In the genomic region with DNA sequence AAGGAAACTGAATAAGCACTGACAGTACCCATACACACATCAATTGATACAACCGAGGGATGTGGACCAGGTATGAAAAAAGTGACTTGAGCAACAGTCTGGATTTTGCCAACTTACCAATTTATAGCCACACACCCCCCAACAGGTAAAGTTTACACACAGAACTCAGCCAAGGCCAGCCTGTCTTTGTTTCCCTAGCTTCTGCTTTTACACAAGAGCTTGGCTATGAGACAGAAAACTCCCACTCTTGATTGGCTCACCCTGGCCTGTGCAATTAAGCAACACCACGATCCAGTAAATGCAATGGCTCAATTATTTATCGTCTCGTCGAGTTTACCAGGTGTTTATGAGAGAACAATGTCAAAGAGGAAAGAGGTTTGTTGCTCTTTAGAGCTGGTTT, we compare ENCODE assay signal across 8 mouse cellular contexts. TPM values are rescaled to one million over a fixed set of nuclear protein-coding genes. Genes with fewer than 3 reads are reported as not detected.
A peak's percentile ranks its signal among the peaks of the same experiment; 100 is the strongest.
DNase-seq lines count a peak whose midpoint lies in the region; ATAC-seq and TF ChIP-seq lines count a peak whose summit lies in the region.

No protein-coding gene starts in this region.

- no peak for TF ChIP-seq POLR2A in limb, embryonic 14.5 days (IDR thresholded peaks at IDR 0.05; ENCODE audit: borderline replicate concordance, extremely low read depth, insufficient read depth, insufficient read length)

- WGBS in heart, embryonic 16.5 days, result 13% methylated on average over 5 of the region's 5 CpGs
- 11% methylated on average over 5 of the region's 5 CpGs for WGBS in limb, embryonic 14.5 days
- WGBS in midbrain, embryonic 16.5 days, result 35% methylated on average over 5 of the region's 5 CpGs

- H3K27me3 ChIP-seq in heart, embryonic 16.5 days (ENCODE audit: control insufficient read depth, insufficient read depth, low read length), result no peaks in the 10 kb centered on the region
- no peaks in the 10 kb centered on the region for H3K27me3 ChIP-seq in limb, embryonic 14.5 days (ENCODE audit: control insufficient read depth, insufficient read depth, low read length)
- H3K27me3 ChIP-seq in midbrain, embryonic 16.5 days (ENCODE audit: control insufficient read depth, insufficient read depth, low read depth, low read length), result no peaks in the 10 kb centered on the region

- H3K4me3 ChIP-seq in layer of hippocampus, adult 2 months, result peak overlapping the region; percentile 90
- H3K4me3 ChIP-seq in heart, embryonic 16.5 days (ENCODE audit: low read length), result peak overlapping the region; percentile 90
- peak overlapping the region; percentile 95 for H3K4me3 ChIP-seq in limb, embryonic 14.5 days (replicated peaks; ENCODE audit: low read length)
- H3K4me3 ChIP-seq in midbrain, embryonic 16.5 days (ENCODE audit: low read depth, low read length), result peak overlapping the region; percentile 78

- peak overlapping the region; percentile 89 for H3K9ac ChIP-seq in heart, embryonic 16.5 days (ENCODE audit: low read length)
- no peak overlapping the region for H3K9ac ChIP-seq in limb, embryonic 14.5 days (ENCODE audit: low read depth, low read length, severe bottlenecking)
- peak overlapping the region; percentile 44 for H3K9ac ChIP-seq in midbrain, embryonic 16.5 days (ENCODE audit: low read depth, low read length)

- H3K4me1 ChIP-seq in heart, embryonic 16.5 days (ENCODE audit: control insufficient read depth, insufficient read depth, low read length), result peaks cover 34% of the 10 kb centered on the region
- peaks cover 16% of the 10 kb centered on the region for H3K4me1 ChIP-seq in limb, embryonic 14.5 days (ENCODE audit: control insufficient read depth, insufficient read depth, low read length)
- H3K4me1 ChIP-seq in midbrain, embryonic 16.5 days (ENCODE audit: control insufficient read depth, insufficient read depth, low read length), result peaks cover 23% of the 10 kb centered on the region

- no peak for ATAC-seq in heart, embryonic 16.5 days (replicated peaks; ENCODE audit: extremely low read depth, insufficient read depth, low FRiP score)
- no peak for ATAC-seq in limb, embryonic 14.5 days (ENCODE audit: low FRiP score, low read depth)
- ATAC-seq in midbrain, embryonic 16.5 days, result no peak

- no peaks in the 10 kb centered on the region for H3K36me3 ChIP-seq in heart, embryonic 16.5 days (ENCODE audit: control insufficient read depth, insufficient read depth)
- H3K36me3 ChIP-seq in limb, embryonic 14.5 days (ENCODE audit: control insufficient read depth, insufficient read depth, low read length), result no peaks in the 10 kb centered on the region
- no peaks in the 10 kb centered on the region for H3K36me3 ChIP-seq in midbrain, embryonic 16.5 days (ENCODE audit: control insufficient read depth, insufficient read depth, low read length)

- no peak for TF ChIP-seq CTCF in layer of hippocampus, adult 2 months (conservative IDR thresholded peaks at IDR 0.05)

- H3K4me2 ChIP-seq in heart, embryonic 16.5 days (ENCODE audit: low read depth, low read length), result peak overlapping the region; percentile 83
- H3K4me2 ChIP-seq in limb, embryonic 14.5 days (replicated peaks; ENCODE audit: low read depth, low read length, severe bottlenecking), result peak overlapping the region; percentile 61
- peak overlapping the region; percentile 91 for H3K4me2 ChIP-seq in midbrain, embryonic 16.5 days (ENCODE audit: low read length)

- DNase-seq in layer of hippocampus, adult 2 months (ENCODE audit: low spot score in 2 of 2), result peak; percentile 39 to 47
- DNase-seq in layer of hippocampus, postnatal 25 days (ENCODE audit: extremely low spot score in 1 of 2, low spot score in 1 of 2), result no peak
- peak; percentile 56 for DNase-seq in brain, adult 2 months (ENCODE audit: low read depth, low spot score)
- no peak for DNase-seq in limb, embryonic 14.5 days (ENCODE audit: low spot score)
- no peak for DNase-seq in cerebellum, adult 9-10 months
- no peak for DNase-seq in embryo, embryonic 11 days

- no peaks in the 10 kb centered on the region for H3K9me3 ChIP-seq in heart, embryonic 16.5 days (replicated peaks; ENCODE audit: control insufficient read depth, low read length)
- H3K9me3 ChIP-seq in limb, embryonic 14.5 days (ENCODE audit: control insufficient read depth, low read length), result no peaks in the 10 kb centered on the region
- H3K9me3 ChIP-seq in midbrain, embryonic 16.5 days (replicated peaks; ENCODE audit: control insufficient read depth, low read length, poor library complexity, severe bottlenecking), result no peaks in the 10 kb centered on the region

- H3K27ac ChIP-seq in layer of hippocampus, adult 2 months, result peak overlapping the region; percentile 36
- H3K27ac ChIP-seq in heart, embryonic 16.5 days (ENCODE audit: low read length), result peak overlapping the region; percentile 70
- H3K27ac ChIP-seq in limb, embryonic 14.5 days (replicated peaks; ENCODE audit: low read depth, low read length), result no peak overlapping the region
- H3K27ac ChIP-seq in midbrain, embryonic 16.5 days (ENCODE audit: low read length), result no peak overlapping the region

RNA-seq across cellular contexts. Expression of gene Stat3, which starts 1.2 kb away (rescaled TPM):
- 10 to 100 TPM; 39.5 to 42.3 TPM for total RNA-seq in layer of hippocampus, adult 2 months (2021)
- total RNA-seq in layer of hippocampus, postnatal 25 days (2021), result 10 to 100 TPM; 32.9 to 34.4 TPM
- 60.4 and 64.9 TPM in 2 replicates for polyA plus RNA-seq in heart, embryonic 16.5 days (2015; fragmentation: Nextera tagmentation; extraction: Ambion mirVana)
- 56.1 and 66.2 TPM in 2 replicates for polyA plus RNA-seq in limb, embryonic 14.5 days (2012; rRNA removed)
- 63.0 and 65.9 TPM in 2 replicates for polyA plus RNA-seq in limb, embryonic 14.5 days (2014; fragmentation: Nextera tagmentation; extraction: Ambion mirVana)
- 37.3 and 39.0 TPM in 2 replicates for polyA plus RNA-seq in midbrain, embryonic 16.5 days (2015; fragmentation: Nextera tagmentation; extraction: Ambion mirVana)

RNA-seq across cellular contexts. Expression of gene Cavin1, which starts 32.6 kb away (rescaled TPM):
- 10 to 100 TPM; 14.3 to 16.3 TPM for total RNA-seq in layer of hippocampus, adult 2 months (2021)
- 10 to 100 TPM; 14.2 to 15.8 TPM for total RNA-seq in layer of hippocampus, postnatal 25 days (2021)
- polyA plus RNA-seq in heart, embryonic 16.5 days (2015; fragmentation: Nextera tagmentation; extraction: Ambion mirVana), result 428 and 460 TPM in 2 replicates
- polyA plus RNA-seq in limb, embryonic 14.5 days (2012; rRNA removed), result 81.3 and 96.8 TPM in 2 replicates
- 128 and 135 TPM in 2 replicates for polyA plus RNA-seq in limb, embryonic 14.5 days (2014; fragmentation: Nextera tagmentation; extraction: Ambion mirVana)
- polyA plus RNA-seq in midbrain, embryonic 16.5 days (2015; fragmentation: Nextera tagmentation; extraction: Ambion mirVana), result 40.0 TPM in 2 replicates

Comparison
In these comparisons a context has a peak if more than half of its experiments do, and no peak if none do; other contexts are left out.
1. DNase-seq: peak in layer of hippocampus, adult 2 months (2 of 2) and brain, adult 2 months (single experiment); none in layer of hippocampus, postnatal 25 days (0 of 2), limb, embryonic 14.5 days (single experiment), cerebellum, adult 9-10 months (single experiment) and embryo, embryonic 11 days (single experiment).
2. H3K27ac ChIP-seq: peak in layer of hippocampus, adult 2 months (single experiment) and heart, embryonic 16.5 days (single experiment); none in limb, embryonic 14.5 days (single experiment) and midbrain, embryonic 16.5 days (single experiment).
3. Peak in every context shown above with its lines, with median percentiles within 50 percentile points of each other: H3K4me3 ChIP-seq and H3K4me2 ChIP-seq.